Mouse (Mus musculus) brain, embryonic 14.5 days (tissue): Measurements from ENCODE around the gene 4930452B06Rik.

Experiments used
- CTCF ChIP-seq: fragments of 200-500 bp; IDR thresholded peaks from 2 replicates; pipeline ENCODE4 v1.5.1; 2012; ENCODE audit warnings: inconsistent platforms, mild to moderate bottlenecking, moderate library complexity, borderline replicate concordance; ENCODE audit not compliant: insufficient read depth, insufficient read length; ENCODE audit errors: extremely low read depth
- POLR2A ChIP-seq: fragments of 200-500 bp; IDR thresholded peaks from 2 replicates; pipeline ENCODE4 v1.6.1; 2012; ENCODE audit warnings: mild to moderate bottlenecking, inconsistent platforms, borderline replicate concordance; ENCODE audit not compliant: poor library complexity, insufficient read depth, insufficient read length, severe bottlenecking; ENCODE audit errors: extremely low read depth

DNA sequence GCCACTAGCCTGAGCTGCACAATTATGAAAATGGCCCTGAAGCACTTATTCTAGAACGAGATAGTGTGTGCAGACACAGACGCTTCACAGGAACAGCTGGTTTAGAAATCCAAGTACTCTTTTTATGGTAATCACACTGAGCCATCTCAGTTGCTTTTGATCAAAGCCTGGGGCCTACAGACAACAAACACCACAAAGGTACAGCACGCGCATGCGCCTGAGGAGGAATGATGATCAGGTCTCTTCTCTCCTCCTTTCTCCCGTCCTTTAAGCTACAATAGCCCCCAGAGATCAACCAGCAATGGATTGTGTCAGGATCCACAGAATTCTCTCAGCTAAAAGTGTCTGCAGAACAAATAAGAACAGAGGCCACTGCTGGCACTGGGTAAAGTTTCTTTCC is 33.8 kb downstream of the 4930452B06Rik start:
- TF ChIP-seq CTCF: no peak
- no peak for TF ChIP-seq POLR2A
